Mouse (Mus musculus) megakaryocyte, embryonic 14.5 days (primary cell): Measurements from ENCODE around the gene Vezt. TPM values are rescaled to one million over a fixed set of nuclear protein-coding genes. Genes with fewer than 3 reads are reported as not detected.

ENCODE experiments used
- H3K27me3 ChIP-seq: replicated peaks from 2 replicates; pipeline ENCODE3; 2012; ENCODE audit warnings: inconsistent platforms
- H3K36me3 ChIP-seq: replicated peaks from 2 replicates; pipeline ENCODE3; 2012; ENCODE audit warnings: low read length, inconsistent platforms, mixed read lengths
- H3K4me1 ChIP-seq: 2 replicates; pipeline ENCODE4 v1.6.1; 2012; ENCODE audit warnings: inconsistent platforms
- H3K4me3 ChIP-seq: replicated peaks from 2 replicates; pipeline ENCODE3; 2012; ENCODE audit warnings: moderate library complexity, mild to moderate bottlenecking, inconsistent platforms
- H3K9me3 ChIP-seq: 2 replicates; pipeline ENCODE4 v1.6.1; 2012; ENCODE audit warnings: inconsistent platforms
- FLI1 ChIP-seq: IDR thresholded peaks from 2 replicates; pipeline ENCODE4 v1.6.1; 2012; ENCODE audit warnings: low read length, inconsistent platforms, mixed read lengths
- GATA1 ChIP-seq: IDR thresholded peaks from 3 replicates; pipeline ENCODE4 v1.6.1; 2012; ENCODE audit warnings: mixed read lengths, low read length, inconsistent platforms, borderline replicate concordance
- polyA plus RNA-seq: library from polyadenylated mRNA; stranded (reverse); fragments of >175 nt; gene quantifications from 2 replicates; pipeline ENCODE4 v1.2.3, GENCODE M21; 2012; ENCODE audit warnings: low replicate concordance; ENCODE audit not compliant: insufficient read depth

The Vezt gene
- polyA plus RNA-seq, 1 experiment: 1.7 TPM

DNA sequence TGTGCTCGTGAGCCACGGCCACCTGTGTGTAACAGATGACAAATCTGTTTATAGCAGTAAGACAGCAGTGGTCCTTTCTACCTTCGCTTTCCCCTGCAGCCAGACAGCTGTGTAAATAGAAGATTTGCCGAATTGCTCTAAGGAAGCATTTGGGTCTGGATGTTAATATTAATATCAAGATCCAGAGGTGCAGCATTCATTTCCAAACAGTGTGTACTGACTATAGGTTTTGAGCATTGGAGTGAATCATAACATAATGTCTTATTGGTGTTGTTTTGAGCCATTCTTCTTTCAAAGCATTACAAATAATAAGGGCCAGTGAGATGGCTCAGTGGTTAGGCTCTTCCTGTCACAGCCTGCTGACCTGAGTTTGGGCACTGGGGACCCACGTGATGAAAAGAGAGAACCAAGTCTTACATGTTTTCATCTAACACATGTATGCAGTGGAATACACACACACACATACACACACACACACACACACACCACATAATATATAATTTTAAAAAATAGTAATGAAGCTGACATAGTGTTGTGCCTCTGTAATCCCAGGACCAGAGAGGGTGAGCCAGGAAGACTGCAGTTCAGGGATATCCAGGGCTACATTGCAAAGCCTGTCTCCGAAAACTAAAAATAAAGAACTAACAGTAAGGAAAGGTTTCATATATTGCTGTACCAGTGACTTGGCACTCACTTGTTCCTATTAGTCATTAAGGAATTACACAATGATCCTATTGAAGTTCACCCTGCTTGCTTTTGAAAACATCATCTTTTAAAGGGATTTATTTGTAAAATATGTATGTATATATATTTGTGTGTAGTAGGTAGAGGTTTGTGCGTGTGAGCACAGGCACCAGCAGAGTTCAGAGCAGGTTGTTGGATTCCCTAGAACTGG lies 3.0 kb upstream of the Vezt start:
- Histone ChIP-seq H3K4me1 (peaks cover 15% of the 10 kb centered on the region), H3K4me3 (no peak overlapping the region), H3K36me3 (no peaks in the 10 kb centered on the region), H3K27me3 (peaks cover 36% of the 10 kb centered on the region), H3K9me3 (peaks cover 5% of the 10 kb centered on the region)
- no peak for TF ChIP-seq GATA1
- TF ChIP-seq FLI1: no peak

DNA sequence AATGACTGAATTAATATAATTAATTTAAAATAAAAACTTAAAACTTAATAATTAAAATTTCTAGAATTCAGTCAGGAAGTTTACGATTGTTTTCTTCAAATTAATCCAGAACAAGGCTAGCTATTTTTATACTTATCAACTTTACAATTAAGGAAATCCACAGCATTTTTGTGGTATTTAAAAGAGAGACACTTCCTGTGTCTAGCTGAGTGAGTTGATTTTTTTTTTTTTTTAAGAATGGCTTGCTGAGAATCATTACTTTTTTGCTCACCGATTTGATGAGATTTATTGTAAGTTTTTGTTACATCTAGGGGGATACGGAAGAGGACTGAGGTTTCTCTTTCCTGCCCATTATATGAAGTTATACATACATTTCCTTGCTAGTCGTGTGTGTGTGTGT lies 2.0 kb upstream of the Vezt start:
- H3K4me1 ChIP-seq: peaks cover 20% of the 10 kb centered on the region
- peaks cover 32% of the 10 kb centered on the region for H3K27me3 ChIP-seq
- H3K9me3 ChIP-seq: peaks cover 5% of the 10 kb centered on the region
- no peak overlapping the region for H3K4me3 ChIP-seq
- no peaks in the 10 kb centered on the region for H3K36me3 ChIP-seq
- no peak for TF ChIP-seq FLI1
- TF ChIP-seq GATA1: no peak

DNA sequence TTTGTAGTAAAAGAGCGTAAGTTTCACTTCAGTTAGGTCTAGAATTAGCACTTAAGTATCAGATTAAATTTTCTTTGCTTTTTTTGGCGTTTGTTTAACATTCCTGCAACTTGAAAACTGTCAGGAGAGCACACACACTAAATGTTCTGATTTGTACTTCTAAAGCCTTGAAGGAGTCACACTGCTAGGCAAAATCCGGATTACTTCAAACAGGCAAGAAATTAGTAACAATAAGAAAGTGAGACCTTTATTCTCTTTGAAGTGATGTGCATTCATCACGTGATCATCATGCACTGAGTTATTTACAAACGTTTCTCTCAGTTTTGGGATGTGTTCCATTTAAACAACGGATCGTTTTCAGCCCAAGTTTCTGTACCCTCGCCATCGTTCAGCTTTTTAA lies 1.6 kb upstream of the Vezt start:
- Histone ChIP-seq H3K9me3 (peaks cover 3% of the 10 kb centered on the region), H3K27me3 (peaks cover 32% of the 10 kb centered on the region), H3K4me1 (peaks cover 20% of the 10 kb centered on the region), H3K4me3 (no peak overlapping the region), H3K36me3 (no peaks in the 10 kb centered on the region)
- TF ChIP-seq GATA1 (no peak), FLI1 (no peak)

DNA sequence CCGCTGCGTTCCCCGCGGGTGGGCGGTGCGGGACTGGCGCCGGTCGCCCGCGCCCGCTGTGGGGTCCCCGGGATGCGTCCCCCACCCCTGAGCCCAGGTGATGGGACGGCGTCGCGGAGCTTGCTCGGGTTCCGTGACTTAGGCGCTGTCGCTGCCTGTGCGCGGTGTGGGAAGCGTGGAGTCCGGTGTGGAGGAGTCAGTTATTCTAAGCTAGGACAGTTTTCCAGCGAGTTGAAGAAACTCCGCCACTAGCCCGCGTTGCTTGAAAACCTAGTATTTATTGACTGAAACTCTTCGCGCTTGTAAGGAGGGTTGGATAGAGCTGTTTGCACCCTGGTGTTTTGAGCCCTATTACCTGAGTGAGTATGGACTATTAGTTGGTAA lies 750 bp upstream of the Vezt start:
- Histone ChIP-seq H3K4me3 (peak overlapping the region; percentile 93), H3K36me3 (no peaks in the 10 kb centered on the region), H3K4me1 (peaks cover 20% of the 10 kb centered on the region), H3K27me3 (peaks cover 29% of the 10 kb centered on the region), H3K9me3 (no peaks in the 10 kb centered on the region)
- TF ChIP-seq FLI1 (no peak), GATA1 (no peak)

DNA sequence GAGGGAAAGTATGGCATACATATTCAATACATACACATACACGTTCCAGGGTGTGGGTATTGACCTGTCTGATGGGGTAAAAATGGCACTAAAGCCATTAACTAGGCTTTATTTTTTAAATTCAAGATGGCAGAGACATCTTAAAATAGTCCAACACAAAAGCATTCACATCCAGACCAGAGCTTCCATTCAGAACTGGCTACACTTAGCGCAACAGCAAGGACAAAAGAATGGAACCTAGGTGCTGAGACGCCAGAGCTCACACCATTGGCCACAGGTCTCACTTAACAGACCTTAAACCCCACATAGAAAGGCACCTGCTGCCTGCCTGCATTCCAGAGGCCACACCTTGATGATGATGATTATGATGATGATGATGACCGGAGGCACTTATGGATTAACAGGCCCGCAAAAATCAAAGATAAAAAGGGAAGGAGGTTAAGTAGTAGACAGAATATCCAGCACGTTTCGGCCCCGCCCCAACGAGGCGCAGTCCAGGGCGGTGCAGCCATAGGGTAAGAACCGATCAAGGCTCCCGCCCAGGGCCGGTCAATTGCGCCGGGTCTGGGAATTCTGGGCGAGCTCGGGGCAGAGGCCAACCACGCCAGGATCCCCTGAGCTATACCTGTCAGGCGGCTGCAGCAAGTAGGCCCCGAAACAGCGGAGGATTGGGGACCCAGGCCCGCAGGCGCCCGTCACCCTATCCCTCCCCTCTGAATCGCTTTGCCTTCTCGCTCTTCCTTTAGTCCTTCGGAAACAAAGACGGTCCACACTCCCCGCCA lies 550 bp downstream of the Vezt start:
- TF ChIP-seq GATA1 (no peak), FLI1 (no peak)
- Histone ChIP-seq H3K4me3 (peak overlapping the region; percentile 93), H3K36me3 (no peaks in the 10 kb centered on the region), H3K4me1 (peaks cover 20% of the 10 kb centered on the region), H3K9me3 (no peaks in the 10 kb centered on the region), H3K27me3 (peaks cover 23% of the 10 kb centered on the region)

DNA sequence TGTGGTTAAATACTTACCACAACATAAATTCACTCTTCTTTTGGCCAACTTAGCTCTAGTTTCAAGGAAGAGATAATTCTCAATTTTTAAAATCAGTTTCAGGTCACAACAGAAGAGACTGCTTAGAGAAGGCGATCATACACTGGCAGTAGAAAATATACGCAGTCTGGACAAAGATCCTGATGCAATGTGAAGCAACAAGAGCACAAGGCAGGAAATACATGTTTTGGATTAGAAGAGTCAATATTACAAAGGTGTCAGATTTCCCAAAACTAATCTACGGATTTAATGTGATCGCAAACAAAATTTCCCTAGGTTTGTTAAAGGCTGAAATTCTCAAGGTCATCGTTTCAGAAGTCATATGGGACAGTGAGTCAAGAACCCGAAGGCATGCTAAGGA lies 4.5 kb downstream of the Vezt start:
- Histone ChIP-seq H3K4me3 (no peak overlapping the region), H3K36me3 (no peaks in the 10 kb centered on the region), H3K27me3 (no peaks in the 10 kb centered on the region), H3K9me3 (no peaks in the 10 kb centered on the region), H3K4me1 (peaks cover 14% of the 10 kb centered on the region)
- TF ChIP-seq GATA1: no peak
- TF ChIP-seq FLI1: no peak

DNA sequence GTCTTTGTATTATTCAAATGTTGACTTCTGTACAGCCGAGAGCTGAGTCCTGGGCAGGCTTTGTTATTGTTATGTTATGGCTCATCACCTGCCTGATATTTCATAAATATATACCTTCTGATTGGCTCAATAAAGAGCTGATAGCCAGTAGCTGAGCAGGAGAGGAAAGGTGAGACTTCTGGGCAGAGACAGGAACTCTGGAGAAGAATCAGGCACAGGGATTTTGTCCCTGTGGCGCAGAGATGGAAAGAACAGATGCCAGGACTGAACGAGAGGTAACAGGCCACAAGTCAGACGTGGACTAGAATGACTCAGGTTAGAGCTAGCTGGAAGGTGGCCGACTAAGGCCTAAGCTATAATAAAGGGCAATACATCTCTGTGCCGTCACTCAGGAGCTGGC lies 7.1 kb downstream of the Vezt start:
- no peaks in the 10 kb centered on the region for H3K9me3 ChIP-seq
- peaks cover 5% of the 10 kb centered on the region for H3K4me1 ChIP-seq
- H3K36me3 ChIP-seq: peaks cover 8% of the 10 kb centered on the region
- no peak for TF ChIP-seq FLI1
- no peak for TF ChIP-seq GATA1
- H3K27me3 ChIP-seq: peaks cover 5% of the 10 kb centered on the region
- H3K4me3 ChIP-seq: no peak overlapping the region

DNA sequence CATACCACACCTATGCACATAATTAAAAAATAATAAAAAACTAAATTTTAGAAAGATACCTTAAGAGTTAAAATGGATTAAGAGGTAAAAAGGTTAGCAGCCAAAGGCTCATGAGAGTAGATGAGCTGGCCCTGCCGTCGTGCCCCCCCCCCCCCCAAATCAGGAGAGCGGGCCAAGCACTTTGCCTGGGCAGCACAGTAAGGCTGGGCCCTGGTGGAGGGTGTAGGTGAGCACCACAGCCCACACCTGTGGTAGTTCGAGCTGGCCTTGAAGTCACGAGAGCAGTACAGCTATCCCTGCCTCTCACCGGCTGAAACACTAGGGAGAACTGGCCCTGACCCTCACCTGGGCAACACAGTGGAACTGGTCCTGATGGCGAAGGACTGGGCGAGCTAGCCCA lies 10.5 kb downstream of the Vezt start:
- TF ChIP-seq GATA1 (no peak), FLI1 (no peak)
- H3K36me3 ChIP-seq: peaks cover 11% of the 10 kb centered on the region
- no peak overlapping the region for H3K4me3 ChIP-seq

DNA sequence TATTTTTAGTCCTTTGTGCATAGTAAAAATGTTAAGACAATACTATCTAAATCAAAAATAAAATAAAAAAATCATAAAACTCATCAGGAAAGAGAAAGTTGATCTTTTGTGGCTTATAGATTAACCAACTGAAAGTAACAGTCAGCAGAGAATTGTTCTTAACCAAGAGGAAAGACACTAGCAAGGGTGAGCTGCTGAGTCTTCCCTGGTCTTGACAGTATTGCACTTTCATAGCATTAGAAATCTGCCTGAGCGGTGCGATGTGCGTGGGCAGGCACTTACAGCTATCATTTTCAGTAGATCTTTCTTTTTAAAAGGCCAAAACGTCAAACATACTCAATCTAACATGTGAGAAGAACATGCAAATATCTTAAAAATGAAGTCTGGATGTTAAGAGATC lies 14.6 kb downstream of the Vezt start:
- TF ChIP-seq FLI1: no peak
- TF ChIP-seq GATA1: no peak
- Histone ChIP-seq H3K9me3 (no peaks in the 10 kb centered on the region), H3K27me3 (peaks cover 7% of the 10 kb centered on the region), H3K36me3 (peaks cover 11% of the 10 kb centered on the region), H3K4me3 (no peak overlapping the region), H3K4me1 (peaks cover 6% of the 10 kb centered on the region; the same call in 1 of the 2 replicates)

More for the DNA sequence above, 10.5 kb downstream of the Vezt start:
- Histone ChIP-seq H3K4me1 (peaks cover 3% of the 10 kb centered on the region; the same call in 1 of the 2 replicates), H3K27me3 (peaks cover 5% of the 10 kb centered on the region), H3K9me3 (no peaks in the 10 kb centered on the region)

DNA sequence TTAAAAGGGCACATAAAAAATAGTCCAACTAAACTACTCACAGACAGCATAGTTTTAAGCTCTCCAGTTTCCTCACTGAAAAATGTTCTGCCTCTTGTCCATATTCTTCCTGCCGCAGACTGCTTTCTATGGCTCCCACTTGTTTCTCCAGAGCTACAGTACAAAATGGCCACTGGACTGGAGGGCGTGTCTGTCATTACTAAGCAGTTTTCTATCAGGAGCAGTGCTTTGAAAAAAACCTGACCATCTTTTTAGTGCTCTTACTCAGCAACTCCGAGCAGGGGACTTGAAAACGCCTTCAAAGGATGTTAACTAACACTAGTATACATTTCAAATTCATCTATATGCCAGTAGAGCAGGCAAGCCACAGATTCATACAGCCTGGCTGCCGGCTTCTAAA lies 15.0 kb downstream of the Vezt start:
- peaks cover 11% of the 10 kb centered on the region for H3K36me3 ChIP-seq
- H3K4me3 ChIP-seq: no peak overlapping the region
- H3K4me1 ChIP-seq: peaks cover 6% of the 10 kb centered on the region; the same call in 1 of the 2 replicates
- TF ChIP-seq FLI1 (no peak), GATA1 (no peak)
- no peaks in the 10 kb centered on the region for H3K9me3 ChIP-seq
- peaks cover 9% of the 10 kb centered on the region for H3K27me3 ChIP-seq
